Mouse (Mus musculus) c-Kit-negative CD71-positive TER-119-positive erythroid progenitor cells, embryonic 14.5 days (primary cell): Measurements from ENCODE around the gene Ddx25.

Experiments
- DNase-seq: peaks from one replicate; pipeline ENCODE4 v3.0.0-alpha.2; 2013; ENCODE audit warnings: low read depth, low spot score

The Ddx25 gene

DNA sequence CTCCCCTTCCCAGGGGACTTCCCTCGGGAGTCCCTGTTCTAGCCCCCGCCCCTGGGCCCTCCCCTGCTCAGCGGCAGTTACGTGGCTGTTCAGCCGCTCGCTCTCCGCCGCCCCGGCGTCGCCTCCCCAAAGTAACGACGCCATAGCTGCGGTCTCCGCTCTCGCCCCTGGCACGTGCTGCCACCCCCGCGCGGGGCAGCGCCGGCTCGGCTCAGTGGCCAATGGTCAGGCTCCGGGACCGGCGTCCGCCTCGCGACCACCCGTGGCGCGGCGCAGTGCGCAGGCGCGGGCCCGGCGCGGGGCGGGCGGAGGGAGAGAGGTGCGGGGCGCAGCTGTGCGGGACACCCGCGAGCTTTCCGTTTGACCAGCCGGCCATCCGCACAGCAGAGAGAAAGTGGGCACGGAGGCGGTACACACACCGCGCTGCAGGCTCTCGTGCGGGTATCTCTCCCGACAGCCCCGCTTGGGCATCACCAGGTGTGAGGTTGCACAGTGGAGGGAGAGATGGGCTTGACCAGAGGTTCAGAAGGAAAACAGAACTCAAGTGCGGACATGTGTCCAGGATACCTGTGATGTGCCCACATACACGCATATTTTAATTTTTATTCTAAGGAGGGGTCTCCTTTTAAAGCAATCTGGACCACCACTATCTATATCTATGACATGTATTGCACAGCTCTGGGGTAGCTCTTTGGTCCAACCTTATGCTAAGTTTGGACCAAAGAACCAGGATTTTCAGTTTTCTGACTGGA is at the start of gene Ddx25, which contains the start of gene Pus3:
TSS of gene Ddx25 (minus strand) at position 272 of the 752 bp plus-strand sequence.
TSS of gene Pus3 (plus strand) at position 339 of the 752 bp plus-strand sequence.
- DNase-seq = no peak

DNA sequence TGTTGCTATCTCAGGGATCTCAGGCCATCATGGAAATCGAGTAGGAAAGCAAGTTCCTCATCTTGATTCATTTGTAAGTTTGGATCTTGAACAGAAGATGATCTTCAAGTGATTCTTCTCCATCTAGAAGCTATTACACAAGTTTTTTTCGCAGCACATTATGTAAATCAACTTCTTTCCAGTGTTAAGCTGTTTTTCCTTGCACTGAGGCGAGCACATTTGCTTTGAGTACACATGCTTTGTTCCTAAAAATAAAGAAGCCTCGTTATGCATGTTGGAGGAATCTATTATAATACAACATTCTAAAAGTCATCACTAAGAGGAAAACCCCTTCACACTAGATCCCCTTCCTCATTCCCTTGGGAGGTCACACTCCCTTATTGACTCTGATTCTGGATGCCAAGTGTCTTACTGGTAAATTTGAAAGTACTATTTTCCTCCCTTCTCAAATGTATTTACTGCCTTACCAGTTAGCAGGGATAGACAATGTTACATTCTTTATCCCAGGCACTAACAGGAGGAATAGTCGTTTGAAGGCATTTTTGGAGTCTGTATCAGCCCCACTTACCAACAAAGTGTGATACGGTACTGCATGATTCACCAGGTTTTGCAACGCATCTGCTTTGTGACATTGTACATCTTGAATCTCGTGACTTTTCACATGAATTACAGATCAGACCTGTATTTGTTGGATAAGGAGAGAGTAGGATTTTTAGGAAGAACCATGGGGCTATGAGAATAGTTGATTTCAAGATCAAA is 49.5 kb upstream of the Ddx25 start:
- no peak for DNase-seq

DNA sequence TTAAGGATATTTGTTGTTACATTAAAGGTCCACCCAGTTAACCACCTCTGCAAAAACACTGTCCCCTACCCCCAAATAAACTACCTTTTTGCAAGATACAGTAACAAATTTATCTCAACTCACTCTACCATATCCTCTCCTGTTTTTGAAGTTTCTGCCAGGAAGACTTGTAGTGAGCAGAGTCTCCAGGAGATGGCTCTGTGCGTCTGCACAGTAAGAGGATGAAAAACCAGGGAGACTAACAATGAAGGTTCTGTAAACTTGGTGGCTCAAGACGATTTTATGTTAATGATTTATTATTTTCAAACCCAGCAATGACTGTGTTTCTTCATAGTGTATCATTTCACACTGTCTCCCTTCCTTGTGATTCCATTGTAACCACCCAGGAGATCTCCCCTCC is 34.6 kb upstream of the Ddx25 start:
- DNase-seq = no peak

DNA sequence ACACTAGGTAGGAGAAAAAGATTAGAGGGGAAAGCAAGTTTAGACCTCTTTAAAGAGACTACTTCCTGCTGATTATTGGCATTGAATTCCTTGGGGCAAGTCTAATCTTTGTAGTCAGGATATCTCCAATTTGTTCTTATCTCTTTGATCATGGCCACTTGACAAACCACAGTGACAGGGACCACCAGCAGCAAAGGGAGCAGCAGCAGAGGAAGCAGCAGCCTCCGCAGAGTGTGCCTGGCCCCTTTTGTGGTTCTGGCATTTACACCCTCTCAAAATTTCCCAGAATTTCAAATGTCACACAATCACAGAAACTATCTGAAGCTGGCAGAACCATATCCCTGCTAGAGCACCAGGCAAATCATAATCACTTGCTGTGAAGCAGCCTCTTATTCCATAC is 29.3 kb upstream of the Ddx25 start:
- DNase-seq = no peak

DNA sequence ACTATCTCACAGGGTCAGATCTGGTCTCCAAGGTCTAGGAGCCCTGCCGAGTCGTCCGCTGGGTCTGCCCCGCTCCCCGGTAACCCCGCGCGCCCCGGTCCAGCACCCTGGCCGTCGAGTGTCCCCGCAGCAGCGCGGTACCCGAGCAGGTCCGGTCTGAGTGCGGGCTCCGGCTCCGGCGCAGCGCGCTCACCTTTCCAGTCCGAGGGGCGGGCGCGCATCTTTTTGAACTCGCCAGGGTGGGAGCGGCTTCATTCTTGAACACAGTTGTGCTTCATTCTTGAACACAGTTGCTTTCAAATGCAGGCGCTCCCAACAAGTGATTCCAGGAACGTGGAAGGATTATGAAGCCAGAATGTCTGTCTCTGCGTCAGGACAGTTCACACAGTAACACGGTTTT is 16.1 kb upstream of the Ddx25 start:
- DNase-seq = no peak

DNA sequence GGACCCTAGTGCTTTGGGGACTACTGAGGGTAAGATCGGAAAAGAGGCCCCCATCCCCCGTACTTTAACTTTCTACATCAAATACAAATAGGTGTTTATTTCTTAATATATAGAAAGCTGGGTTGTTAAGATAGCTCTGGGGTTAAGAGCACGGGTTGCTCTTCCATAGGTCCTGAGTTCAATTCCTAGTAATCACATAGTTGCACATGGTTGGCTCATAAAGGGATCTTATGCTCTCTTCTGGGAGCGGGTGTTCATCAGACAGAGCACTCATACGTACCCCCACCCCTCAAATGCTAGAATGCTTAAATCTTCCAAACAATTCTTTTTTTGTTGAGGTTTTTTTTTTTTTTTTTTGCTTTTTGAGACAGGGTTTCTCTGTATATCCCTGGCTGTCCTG is 12.3 kb upstream of the Ddx25 start:
- peak; percentile 19 for DNase-seq

DNA sequence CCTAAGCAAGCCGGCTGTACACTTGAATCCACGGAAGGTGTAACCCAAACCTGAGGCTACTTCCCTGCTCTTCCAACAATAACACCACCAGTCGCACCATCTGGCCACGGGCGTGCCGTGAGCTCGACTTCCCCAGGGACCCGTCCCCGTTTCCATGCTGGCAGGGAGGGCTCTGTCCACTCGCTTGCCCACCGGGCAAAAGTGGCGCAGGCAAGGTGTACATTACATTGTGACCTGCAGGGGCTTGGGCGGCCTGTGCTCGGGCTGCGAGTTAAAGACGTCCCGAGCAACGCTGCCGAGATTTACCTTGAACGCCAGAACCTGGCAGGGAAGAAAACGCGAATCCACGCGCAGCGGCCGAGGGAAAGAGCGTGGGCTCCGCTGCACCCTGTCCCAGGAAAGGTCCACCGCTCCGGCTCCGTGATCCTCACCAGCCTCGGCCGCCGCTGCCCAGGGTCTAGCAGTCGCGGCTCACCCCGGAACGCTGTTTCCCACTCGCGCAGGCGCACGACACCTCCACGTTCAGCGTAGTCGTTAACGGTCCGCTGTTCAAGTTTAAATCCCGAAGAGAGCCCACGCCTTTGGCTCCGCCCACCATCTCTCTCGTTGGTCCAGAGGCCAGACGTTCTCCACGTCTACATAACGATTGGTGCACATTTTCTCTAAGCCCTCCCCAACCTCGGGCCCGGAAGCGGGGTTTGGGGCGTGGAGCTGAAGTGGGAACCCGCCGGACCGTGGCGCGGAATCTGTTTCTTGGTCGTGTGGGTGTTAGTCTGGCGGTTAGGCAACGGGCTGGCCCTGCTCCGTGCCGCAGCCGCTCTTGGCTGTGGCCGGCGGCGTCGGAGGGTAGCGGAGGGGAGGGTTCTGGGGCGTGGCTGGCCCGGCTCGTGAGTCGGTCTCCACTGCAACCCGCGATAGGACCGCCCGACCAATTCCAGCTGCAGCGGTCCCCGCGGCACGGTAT is 11.5 kb upstream of the Ddx25 start, which contains the start of the genes Pate2 and Hyls1:
TSS of gene Pate2 (plus strand) at position 714 of the 964 bp plus-strand sequence.
TSS of gene Hyls1 (minus strand) at position 828 of the 964 bp plus-strand sequence.
- peak; percentile 96 for DNase-seq

DNA sequence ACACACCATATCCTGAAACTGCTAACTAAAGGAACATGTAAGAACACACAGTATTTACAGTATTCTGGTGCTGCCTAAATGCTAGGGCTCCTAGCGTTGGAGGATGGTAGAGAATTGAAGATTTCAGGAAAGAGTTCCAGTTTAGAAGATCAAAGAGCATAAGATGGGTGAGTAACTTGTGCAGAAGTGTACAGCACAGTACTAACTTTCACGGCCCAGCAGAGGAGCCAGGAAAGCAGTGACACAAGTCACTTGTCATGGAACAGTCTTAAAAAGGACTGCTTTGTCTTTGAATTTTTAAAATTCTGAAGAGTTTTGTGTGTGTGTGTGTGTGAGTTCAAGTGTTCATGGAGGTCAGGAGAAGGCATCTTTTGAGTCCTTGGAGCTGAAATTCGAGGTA is 9.7 kb upstream of the Ddx25 start:
- no peak for DNase-seq

DNA sequence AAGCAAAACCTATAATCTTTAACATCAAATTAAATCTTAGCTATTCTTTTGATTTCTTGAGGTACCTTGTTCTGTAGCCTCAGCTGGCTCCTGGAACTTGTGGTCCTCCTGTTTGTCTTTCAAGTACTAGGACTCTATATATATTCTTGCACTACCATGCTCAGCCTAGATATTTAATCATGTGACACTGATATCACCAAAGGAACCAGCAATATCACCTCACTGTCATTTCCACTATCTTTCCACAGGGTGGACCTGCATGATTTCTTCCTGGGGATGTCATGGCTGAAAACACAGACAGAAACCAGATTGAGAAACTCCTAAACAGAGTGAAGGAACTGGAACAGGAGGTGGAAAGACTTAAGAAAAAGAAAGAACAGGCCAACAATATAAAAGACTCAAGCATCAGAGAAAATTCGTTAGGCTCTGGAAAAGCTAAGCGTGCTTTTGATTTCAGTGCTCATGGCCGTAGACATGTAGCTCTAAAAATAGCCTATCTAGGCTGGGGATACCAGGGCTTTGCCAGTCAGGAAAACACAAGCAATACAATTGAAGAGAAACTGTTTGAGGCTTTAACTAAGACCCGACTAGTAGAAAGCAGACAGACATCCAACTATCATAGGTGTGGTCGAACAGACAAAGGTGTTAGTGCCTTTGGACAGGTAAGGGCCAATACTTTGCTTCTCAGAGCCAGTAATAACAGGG is 6.4 kb upstream of the Ddx25 start:
- DNase-seq = no peak

DNA sequence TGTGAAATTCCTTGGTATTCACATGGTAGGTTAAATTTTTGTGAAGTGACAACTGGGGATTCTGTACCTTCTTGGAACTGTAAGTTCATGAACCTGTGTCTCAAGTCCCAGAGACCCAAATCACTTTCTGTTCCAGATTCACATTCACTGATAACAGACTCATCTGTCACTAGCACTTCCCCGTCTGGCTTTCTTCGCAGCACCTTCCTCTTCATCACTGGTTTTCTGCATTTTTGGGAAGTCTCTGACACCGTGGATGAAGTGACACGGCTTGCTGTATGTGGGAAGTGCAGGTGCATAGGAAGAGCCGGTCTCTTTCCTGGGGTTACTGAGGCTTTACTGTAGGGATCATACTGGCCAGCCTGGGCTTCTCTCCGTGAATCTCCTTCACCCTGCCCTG is 3.3 kb upstream of the Ddx25 start:
- no peak for DNase-seq

DNA sequence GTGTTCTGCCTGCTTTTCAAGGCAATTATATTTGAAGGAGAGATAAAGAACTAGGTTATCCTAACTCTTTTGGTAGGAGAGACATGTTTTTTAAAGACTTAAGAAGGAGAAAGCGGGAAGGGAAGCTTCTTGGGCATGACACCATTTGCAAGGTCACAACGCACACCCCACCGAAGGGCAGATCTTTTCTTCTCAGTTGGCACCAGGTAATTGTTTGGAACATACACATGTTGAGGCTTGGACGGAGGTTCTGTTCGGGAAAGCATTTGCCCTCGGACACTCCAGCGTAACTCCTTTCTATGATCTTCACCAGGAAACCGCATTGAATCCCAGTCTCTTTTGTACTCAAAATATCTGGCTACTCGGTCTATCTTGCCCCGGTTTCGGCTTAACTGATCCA is 2.7 kb upstream of the Ddx25 start:
- DNase-seq = no peak

DNA sequence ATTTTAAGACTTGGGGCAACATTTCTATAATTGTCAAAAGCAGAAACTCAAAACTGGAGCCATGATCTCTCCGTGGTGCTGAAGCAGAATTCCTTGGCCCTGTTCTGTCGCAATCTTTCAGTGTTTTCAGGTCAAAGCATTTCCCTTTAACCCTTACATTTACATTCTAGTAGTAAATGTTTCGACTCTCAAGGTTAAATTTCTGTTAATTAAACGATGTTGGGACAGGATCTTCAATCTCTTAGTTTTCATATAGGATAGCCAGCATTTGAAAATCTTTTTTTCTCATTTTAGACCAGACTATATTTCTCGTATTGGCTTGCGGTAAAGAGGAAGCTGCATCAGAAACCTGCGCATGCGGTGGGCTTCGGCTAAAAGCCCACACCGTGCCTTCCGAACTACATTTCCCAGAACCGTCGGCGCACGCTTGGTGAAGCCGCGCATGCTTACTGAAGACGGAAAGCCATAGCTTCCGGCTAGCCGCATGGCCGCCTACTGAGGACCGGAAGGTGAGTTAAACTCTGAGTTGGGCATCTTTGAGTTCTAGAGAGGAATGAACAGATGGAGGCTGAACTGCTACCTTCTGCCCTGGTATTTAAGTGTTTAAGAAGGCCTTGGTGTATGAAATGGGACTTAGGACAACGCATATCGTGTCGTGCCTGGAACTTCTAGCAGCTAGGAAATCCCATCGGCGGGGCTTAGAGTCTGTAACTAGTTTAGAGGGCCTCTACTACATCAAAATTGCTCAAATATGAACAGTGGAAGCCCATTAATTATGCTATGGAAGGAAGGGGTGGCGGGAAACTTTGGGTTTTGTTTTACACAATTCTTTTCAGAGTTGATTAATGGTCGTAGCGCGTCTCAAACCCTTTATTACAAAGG is 922 bp upstream of the Ddx25 start:
- DNase-seq = peak; percentile 29

DNA sequence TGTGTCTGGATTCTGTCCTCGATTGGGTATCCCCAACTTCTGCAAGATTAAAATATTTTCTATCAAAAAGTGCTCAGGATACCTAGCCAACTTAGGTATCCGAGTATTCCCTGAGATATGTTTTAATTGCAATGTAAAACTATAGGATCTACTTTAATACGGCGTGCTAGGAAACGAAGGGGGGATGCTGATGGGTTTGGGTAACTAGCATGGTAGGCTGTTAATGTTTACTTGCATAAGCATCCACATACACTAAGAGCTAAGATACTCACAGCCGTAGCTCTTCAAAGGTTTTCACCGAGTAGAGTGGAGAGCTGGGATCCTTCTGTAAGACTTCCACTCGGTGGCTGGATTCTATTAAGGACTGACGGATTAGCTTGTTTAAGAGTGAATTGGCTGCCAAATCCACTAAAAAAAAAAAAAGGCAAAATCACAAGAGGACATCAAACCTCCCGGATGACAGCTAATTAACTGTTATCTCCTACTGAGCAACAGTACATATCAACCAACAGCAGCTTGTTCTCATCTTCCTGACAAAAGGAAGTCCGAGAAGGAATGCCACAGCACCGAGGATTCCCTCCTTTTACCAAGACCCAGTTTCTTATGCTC is 1.7 kb downstream of the Ddx25 start:
- DNase-seq = no peak

DNA sequence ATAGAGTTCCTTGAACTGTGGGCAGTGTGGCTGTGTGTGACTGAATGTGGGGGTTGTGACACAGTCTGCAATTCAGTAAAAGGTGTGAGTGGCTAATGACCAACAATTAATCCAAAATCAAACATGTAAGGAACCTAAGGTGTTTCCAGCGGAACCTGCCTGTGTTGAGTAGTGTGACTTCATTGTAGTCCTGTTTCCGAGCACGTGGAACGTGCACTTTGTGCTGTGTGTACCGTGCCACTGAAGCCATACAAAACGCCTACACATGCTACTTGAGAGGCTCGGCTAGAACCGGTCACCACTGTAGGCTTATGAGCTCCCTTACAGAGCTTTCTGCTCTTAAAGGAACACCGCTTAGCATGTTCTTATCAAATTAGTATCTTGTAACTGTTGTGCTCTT is 9.9 kb downstream of the Ddx25 start:
- no peak for DNase-seq

DNA sequence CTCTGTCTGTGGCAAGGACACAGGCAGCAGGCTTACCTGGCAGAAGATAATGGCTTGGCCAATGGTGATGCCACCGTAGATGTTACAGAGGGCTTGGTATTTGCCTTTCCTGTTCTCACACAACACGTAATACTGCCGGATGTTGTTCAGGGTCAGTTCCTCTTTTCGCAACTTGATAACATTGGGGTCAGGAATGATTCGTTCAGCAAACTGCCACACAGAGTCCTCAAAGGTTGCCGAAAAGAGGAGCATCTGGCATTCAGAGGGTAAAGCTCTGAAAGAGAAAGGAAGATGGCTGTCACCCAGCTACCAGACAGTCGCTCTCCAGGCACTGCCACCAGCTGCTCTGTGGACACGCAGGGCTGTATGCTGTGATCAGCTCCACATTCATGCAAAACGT is 11.6 kb downstream of the Ddx25 start:
- no peak for DNase-seq

DNA sequence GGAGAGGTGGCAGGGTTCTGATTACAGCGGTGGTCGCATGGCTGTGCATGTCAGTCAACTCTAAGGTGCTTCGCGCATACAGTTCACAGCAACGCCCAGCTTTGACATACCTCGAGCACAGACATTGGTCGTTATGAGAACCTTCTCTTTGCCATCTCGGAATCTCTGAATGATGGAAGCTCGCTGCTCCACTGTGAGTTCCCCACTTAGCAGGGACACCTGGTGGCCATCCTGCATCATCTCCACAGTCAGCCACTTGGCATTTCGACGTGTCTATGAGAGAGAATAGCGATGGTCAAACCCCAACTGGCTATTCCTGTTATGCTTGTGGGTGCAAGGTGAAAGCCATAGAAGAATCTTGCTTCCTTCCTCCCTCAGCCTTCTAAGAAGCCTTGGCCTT is 12.6 kb downstream of the Ddx25 start:
- DNase-seq = no peak

DNA sequence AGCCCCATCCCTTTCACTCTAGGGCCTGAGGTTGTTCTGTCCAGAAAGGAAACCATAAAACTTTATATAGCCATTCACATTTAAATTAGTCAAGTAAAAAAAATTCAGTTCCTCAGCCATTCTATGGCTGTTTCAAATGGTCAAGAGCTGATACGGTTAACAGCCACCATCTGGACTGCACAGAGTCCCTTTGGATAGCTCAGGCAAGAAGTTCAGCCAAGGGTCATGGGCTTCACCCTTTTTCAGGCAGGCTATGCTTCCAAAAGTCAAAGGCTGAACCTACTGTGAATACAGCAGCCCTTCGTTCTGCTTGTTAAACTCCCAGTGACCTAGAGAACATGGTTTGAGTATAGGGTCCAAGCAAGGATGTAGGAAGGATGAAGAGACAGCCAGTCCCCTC is 13.7 kb downstream of the Ddx25 start:
- DNase-seq = no peak

DNA sequence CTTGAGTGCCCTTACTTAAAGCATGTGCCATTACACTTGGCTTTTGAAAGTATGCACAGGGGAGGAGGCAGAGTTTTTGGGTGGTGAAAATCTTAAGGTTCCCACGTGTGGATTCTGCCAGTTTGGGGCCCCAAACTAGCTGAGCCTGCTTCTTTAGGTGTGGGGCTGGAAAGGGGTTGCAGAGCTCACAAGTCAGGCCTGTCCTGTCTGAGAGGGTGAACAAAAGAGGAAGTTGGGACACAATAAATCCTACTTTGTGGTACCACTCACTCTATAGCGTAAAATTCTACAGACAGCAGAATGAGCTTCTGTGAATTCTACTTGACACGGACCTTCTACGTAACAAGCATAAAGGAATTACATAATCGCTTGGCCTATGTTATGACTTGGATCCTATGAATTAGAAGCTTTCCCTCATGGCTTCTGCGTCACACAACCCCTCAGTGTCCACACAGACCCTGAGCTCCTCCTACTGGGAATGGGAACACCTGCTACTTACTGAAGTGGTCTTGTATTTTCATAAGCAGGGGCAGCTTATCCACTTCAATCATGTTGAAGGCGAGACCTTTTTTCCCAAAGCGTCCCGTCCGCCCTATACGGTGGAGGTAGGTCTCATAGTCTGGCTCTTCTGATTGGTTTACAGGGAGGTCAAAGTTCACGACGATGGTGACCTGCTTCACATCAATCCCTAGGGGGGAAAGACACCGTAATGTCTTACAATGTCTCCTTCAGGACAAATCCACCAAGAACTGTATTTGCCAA is 15.0 kb downstream of the Ddx25 start:
- DNase-seq = no peak

DNA sequence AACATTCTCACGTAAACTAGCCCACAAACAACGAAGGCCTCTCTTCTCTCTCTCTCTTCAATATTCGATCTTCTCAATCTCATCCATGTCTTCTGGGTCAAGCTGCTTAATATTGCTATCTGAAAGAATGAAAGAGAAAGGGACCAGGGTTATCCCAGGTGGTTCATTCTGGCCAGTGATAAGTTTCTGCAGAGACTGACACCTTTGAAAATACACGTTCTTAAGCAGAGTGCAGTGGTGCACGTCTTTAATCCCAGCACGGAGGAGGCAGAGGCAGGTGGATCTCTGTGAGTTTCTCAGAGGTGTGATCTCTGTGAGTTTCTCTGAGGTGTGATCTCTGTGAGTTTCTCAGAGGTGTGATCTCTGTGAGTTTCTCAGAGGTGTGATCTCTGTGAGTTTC is 16.4 kb downstream of the Ddx25 start:
- no peak for DNase-seq
